Comparison of ENCODE assay signal across 11 mouse cellular contexts in genomic region chr4:143209997-143210396, GRCm38 (mm10).
"Had no signal": no experiment of that assay in that cellular context is flagged by ENCODE, and none has a peak within 500 bp of the region (broad histone marks: within the 10 kb centered on the region; RNA-seq: fewer than 3 reads in every experiment).

No protein-coding gene starts in this region.

- H3K4me3 ChIP-seq: liver, embryonic 15.5 days had no signal

- H3K9me3 ChIP-seq: liver, embryonic 15.5 days had no signal

- H3K36me3 ChIP-seq: liver, embryonic 15.5 days had no signal

- H3K9ac ChIP-seq: liver, embryonic 15.5 days had no signal

- H3K27me3 ChIP-seq: liver, embryonic 15.5 days had no signal

- ATAC-seq: intestine, postnatal 0 days; lung, postnatal 0 days had no signal

- DNase-seq: kidney, adult 8-10 months; kidney, postnatal 36 days; lung, adult 2 months; lung, postnatal 36 days; right cerebral cortex, postnatal 14 days; thymus, postnatal 4 days had no signal

- H3K4me2 ChIP-seq: liver, embryonic 11.5 days had no signal

- H3K27ac ChIP-seq: kidney, postnatal 0 days; liver, embryonic 15.5 days had no signal
